Mouse (Mus musculus): ENCODE data around the gene Hoxb6.

DNA sequence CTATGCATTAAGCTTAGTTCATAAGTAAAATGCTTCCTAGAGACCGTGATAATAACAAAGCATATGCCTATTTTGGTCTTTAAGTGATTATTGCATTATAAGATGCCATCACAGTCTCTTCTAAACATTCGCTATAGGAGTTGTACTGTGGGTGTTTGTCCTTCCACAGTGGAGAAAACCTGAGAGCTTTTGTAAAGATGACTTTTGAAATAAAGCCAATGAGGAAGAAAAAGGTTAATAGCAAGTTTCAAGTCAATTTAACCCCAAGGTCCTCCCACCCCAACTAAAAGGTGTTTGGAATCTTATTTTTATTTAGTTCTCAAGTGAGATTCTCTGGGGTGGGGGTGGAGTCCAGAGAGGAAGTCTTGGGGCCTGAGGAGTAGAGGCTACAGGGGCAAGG lies 20.9 kb downstream of the Hoxb6 start:
- TF ChIP-seq CTCF (conservative IDR thresholded peaks at IDR 0.05; ENCODE audit: low read length) (no peak), POU5F1 (IDR thresholded peaks at IDR 0.05; ENCODE audit: borderline replicate concordance, low read length) (no peak)

All from E14TG2a.4 (cell line).